In the genomic region with DNA sequence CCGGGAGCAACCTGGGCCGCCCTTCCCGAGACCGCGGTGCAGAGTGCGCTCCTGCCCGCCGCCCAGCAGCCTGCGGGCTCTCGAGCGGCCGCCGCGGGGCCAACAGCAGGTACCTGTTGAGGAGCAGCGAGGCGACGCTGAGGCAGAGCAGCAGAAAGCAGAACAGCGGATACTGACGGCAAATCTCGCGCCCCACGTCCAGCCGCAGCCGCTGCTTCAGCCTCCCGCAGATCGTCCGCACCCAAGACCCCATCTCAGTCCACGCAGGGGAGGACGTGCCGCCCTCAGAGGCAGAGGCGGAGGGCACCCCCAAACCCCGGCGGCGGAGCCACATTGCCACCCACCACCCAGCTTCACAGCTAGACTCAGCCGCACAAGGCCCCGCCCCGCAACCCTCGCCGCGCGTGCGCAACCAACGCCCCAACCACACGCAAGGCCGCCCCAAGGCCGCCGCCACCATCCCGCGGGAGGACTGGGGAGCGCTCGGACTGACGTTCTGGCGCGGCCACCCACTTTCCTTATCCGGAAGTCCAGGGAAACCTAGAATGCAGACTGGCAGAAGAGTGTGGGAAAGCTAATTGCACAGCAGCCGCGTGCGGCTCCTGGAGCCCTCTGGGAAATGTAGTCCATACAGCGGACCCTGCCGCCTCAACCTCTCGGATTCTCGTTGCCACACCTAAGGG, we compare ENCODE assay signal across 8 mouse cellular contexts. TPM values are rescaled to one million over a fixed set of nuclear protein-coding genes. Genes with fewer than 3 reads are reported as not detected.
DNase-seq lines count a peak whose midpoint lies in the region; ATAC-seq and TF ChIP-seq lines count a peak whose summit lies in the region.

Gene Snx14, minus strand, starts transcription at position 404 of the 683 bp plus-strand sequence.

- H3K9ac ChIP-seq in lung, postnatal 0 days (replicated peaks; ENCODE audit: low read depth), result peak within 1 kb of the TSS; percentile 82

- no peaks in the 10 kb centered on the region for H3K27me3 ChIP-seq in hindbrain, embryonic 10.5 days (ENCODE audit: insufficient read depth, poor library complexity, severe bottlenecking)
- H3K27me3 ChIP-seq in lung, postnatal 0 days (replicated peaks; ENCODE audit: insufficient read depth, low read length), result no peaks in the 10 kb centered on the region

- no peak for TF ChIP-seq EP300 in lung, postnatal 0 days (IDR thresholded peaks at IDR 0.05)

- H3K27ac ChIP-seq in hindbrain, embryonic 10.5 days, result peak within 1 kb of the TSS; percentile 88
- H3K27ac ChIP-seq in lung, postnatal 0 days (ENCODE audit: low read length), result peak within 1 kb of the TSS; percentile 92

- peak within 1 kb of the TSS; percentile 89 for H3K4me2 ChIP-seq in lung, postnatal 0 days (replicated peaks; ENCODE audit: low read depth, low read length)

- H3K36me3 ChIP-seq in hindbrain, embryonic 10.5 days, result no peaks in the 10 kb centered on the region
- no peaks in the 10 kb centered on the region for H3K36me3 ChIP-seq in lung, postnatal 0 days (ENCODE audit: insufficient read depth, low read length)

- WGBS in hindbrain, embryonic 10.5 days, result under 1% methylated on average over 62 of the region's 62 CpGs
- WGBS in lung, postnatal 0 days, result under 1% methylated on average over 62 of the region's 62 CpGs

- no peak; the same call in 1 of the 2 replicates for TF ChIP-seq CTCF in lung, postnatal 0 days (IDR thresholded peaks at IDR 0.05)

- ATAC-seq in frontal cortex, adult (ENCODE audit: low TSS enrichment), result peak; percentile 95
- peak; percentile 98 for ATAC-seq in lung, postnatal 0 days

- peak within 1 kb of the TSS; percentile 78 for H3K4me3 ChIP-seq in hindbrain, embryonic 10.5 days
- peak within 1 kb of the TSS; percentile 80 for H3K4me3 ChIP-seq in lung, postnatal 0 days (ENCODE audit: low read depth, low read length)

- no peaks in the 10 kb centered on the region for H3K9me3 ChIP-seq in hindbrain, embryonic 10.5 days
- no peaks in the 10 kb centered on the region for H3K9me3 ChIP-seq in lung, postnatal 0 days (ENCODE audit: low read length)

- peak; percentile 97 for DNase-seq in MN1 (ENCODE audit: low spot score)
- DNase-seq in cerebellum, adult 9-10 months, result peak; percentile 96
- peak; percentile 93 for DNase-seq in hindbrain, embryonic 10.5 days (ENCODE audit: low spot score)
- DNase-seq in layer of hippocampus, adult 9-11 months, result peak; percentile 97
- peak; percentile 99 for DNase-seq in lung, postnatal 0 days (ENCODE audit: low spot score)
- peak; percentile 91 for DNase-seq in ovary, postnatal 14 days (ENCODE audit: low spot score)
- DNase-seq in thymus, postnatal 14 days, result peak; percentile 95

- peaks cover 21% of the 10 kb centered on the region for H3K4me1 ChIP-seq in hindbrain, embryonic 10.5 days (replicated peaks)
- peaks cover 5% of the 10 kb centered on the region; the same call in 1 of the 2 replicates for H3K4me1 ChIP-seq in lung, postnatal 0 days (ENCODE audit: insufficient read depth, low read depth, low read length)

RNA-seq across cellular contexts. Expression of gene Snx14, which starts in this region (rescaled TPM):
- 17.4 and 19.9 TPM in 2 replicates for polyA plus RNA-seq in hindbrain, embryonic 10.5 days (2016; fragmentation: Nextera tagmentation; extraction: Ambion mirVana)
- polyA plus RNA-seq in lung, postnatal 0 days (2015; fragmentation: Nextera tagmentation; extraction: Ambion mirVana), result 20.3 and 23.3 TPM in 2 replicates

Comparison
In these comparisons a context has a peak if more than half of its experiments do, and no peak if none do; other contexts are left out.
1. Peak in every context shown above with its lines: DNase-seq, ATAC-seq, H3K4me3 ChIP-seq and H3K27ac ChIP-seq.